Mouse (Mus musculus): ENCODE results near the gene Zdhhc11. TPM values are rescaled to one million over a fixed set of nuclear protein-coding genes. Genes with fewer than 3 reads are reported as not detected.
A peak's percentile ranks its signal among the peaks of the same experiment; 100 is the strongest.

Gene Zdhhc11
- total and polyA plus RNA-seq, 3 experiments: not detected

- peak; percentile 49; the same call in 1 of the 2 replicates for ATAC-seq (ENCODE audit: extremely low read depth, insufficient number of reproducible peaks, low FRiP score, poor library complexity, severe bottlenecking)
- no peaks in the 10 kb centered on the region for H3K4me1 ChIP-seq (ENCODE audit: insufficient read depth, low read depth, low read length)
- peak; percentile 49 for DNase-seq (ENCODE audit: low spot score)
- H3K36me3 ChIP-seq (replicated peaks): no peaks in the 10 kb centered on the region
- TF ChIP-seq POLR2AphosphoS5 (IDR thresholded peaks at IDR 0.05; ENCODE audit: insufficient replicate concordance, low read depth, low read length): no peak
- no peak for TF ChIP-seq GATA1 (IDR thresholded peaks at IDR 0.05; ENCODE audit: borderline replicate concordance, low read length)
- TF ChIP-seq TAL1 (conservative IDR thresholded peaks at IDR 0.05; ENCODE audit: low read depth, low read length): no peak
- peak; percentile 46; the same call in 1 of the 2 replicates for TF ChIP-seq CTCF (IDR thresholded peaks at IDR 0.05; ENCODE audit: low read depth, low read length)
- H3K4me3 ChIP-seq (ENCODE audit: low read depth, low read length): no peak overlapping the region
- H3K27me3 ChIP-seq (ENCODE audit: insufficient read depth, low read length): peaks cover 17% of the 10 kb centered on the region
- H3K9me3 ChIP-seq (replicated peaks): no peaks in the 10 kb centered on the region
Observed at GRCm38 (mm10) chr13:73970545-73971448, 7.1 kb downstream of the Zdhhc11 start.

- Histone ChIP-seq H3K4me1 (ENCODE audit: insufficient read depth, low read depth, low read length) (no peaks in the 10 kb centered on the region; the same call in 1 of the 2 replicates), H3K4me3 (ENCODE audit: low read depth, low read length) (no peak overlapping the region), H3K27me3 (ENCODE audit: insufficient read depth, low read length) (peaks cover 15% of the 10 kb centered on the region), H3K36me3 (replicated peaks) (no peaks in the 10 kb centered on the region), H3K9me3 (replicated peaks) (no peaks in the 10 kb centered on the region)
- DNase-seq (ENCODE audit: low spot score): no peak
- ATAC-seq (ENCODE audit: extremely low read depth, insufficient number of reproducible peaks, low FRiP score, poor library complexity, severe bottlenecking): no peak
- TF ChIP-seq GATA1 (IDR thresholded peaks at IDR 0.05; ENCODE audit: borderline replicate concordance, low read length): no peak
- no peak for TF ChIP-seq POLR2AphosphoS5 (IDR thresholded peaks at IDR 0.05; ENCODE audit: insufficient replicate concordance, low read depth, low read length)
- TF ChIP-seq GATA2 (IDR thresholded peaks at IDR 0.05; ENCODE audit: borderline replicate concordance, low read depth, low read length): no peak
- no peak for TF ChIP-seq CTCF (IDR thresholded peaks at IDR 0.05; ENCODE audit: low read depth, low read length)
- no peak for TF ChIP-seq TAL1 (conservative IDR thresholded peaks at IDR 0.05; ENCODE audit: low read depth, low read length)
Observed at GRCm38 (mm10) chr13:73974523-73974922, 10.9 kb downstream of the Zdhhc11 start.

DNA sequence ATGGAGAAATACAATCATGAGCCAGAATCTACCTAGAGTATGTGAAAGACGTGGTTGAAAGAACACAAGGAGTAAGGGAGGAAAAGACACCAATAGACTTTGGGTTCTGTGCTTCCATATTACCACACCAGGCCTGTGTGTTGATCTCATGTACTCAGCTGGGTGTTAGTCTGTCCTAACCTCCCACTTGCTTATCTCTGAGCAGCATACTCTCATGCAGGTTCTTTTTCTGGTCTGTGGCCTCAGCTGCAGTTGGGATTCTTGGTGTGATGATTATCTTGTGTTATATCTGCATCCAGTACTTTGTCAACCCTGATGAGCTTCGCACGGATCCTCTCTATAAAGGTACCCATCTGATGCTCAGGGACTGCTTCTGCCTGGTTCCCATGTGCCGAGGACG, 13.3 kb downstream of the Zdhhc11 start:
- Histone ChIP-seq H3K4me3 (ENCODE audit: low read depth, low read length) (no peak overlapping the region), H3K27me3 (ENCODE audit: insufficient read depth, low read length) (peaks cover 21% of the 10 kb centered on the region), H3K4me1 (ENCODE audit: insufficient read depth, low read depth, low read length) (no peaks in the 10 kb centered on the region; the same call in 1 of the 2 replicates), H3K9me3 (replicated peaks) (no peaks in the 10 kb centered on the region), H3K36me3 (replicated peaks) (no peaks in the 10 kb centered on the region)
- ATAC-seq (ENCODE audit: extremely low read depth, insufficient number of reproducible peaks, low FRiP score, poor library complexity, severe bottlenecking) (no peak), DNase-seq (ENCODE audit: low spot score) (no peak)
- no peak for TF ChIP-seq TAL1 (conservative IDR thresholded peaks at IDR 0.05; ENCODE audit: low read depth, low read length)
- no peak for TF ChIP-seq CTCF (IDR thresholded peaks at IDR 0.05; ENCODE audit: low read depth, low read length)
- TF ChIP-seq GATA2 (IDR thresholded peaks at IDR 0.05; ENCODE audit: borderline replicate concordance, low read depth, low read length): no peak
- TF ChIP-seq GATA1 (IDR thresholded peaks at IDR 0.05; ENCODE audit: borderline replicate concordance, low read length): no peak
- no peak for TF ChIP-seq POLR2AphosphoS5 (IDR thresholded peaks at IDR 0.05; ENCODE audit: insufficient replicate concordance, low read depth, low read length)

- TF ChIP-seq GATA2 (IDR thresholded peaks at IDR 0.05; ENCODE audit: borderline replicate concordance, low read depth, low read length) (no peak), GATA1 (IDR thresholded peaks at IDR 0.05; ENCODE audit: borderline replicate concordance, low read length) (no peak), CTCF (IDR thresholded peaks at IDR 0.05; ENCODE audit: low read depth, low read length) (no peak)
- no peaks in the 10 kb centered on the region for H3K36me3 ChIP-seq (replicated peaks)
- ATAC-seq (ENCODE audit: extremely low read depth, insufficient number of reproducible peaks, low FRiP score, poor library complexity, severe bottlenecking): no peak
Observed at GRCm38 (mm10) chr13:73990325-73990724, 26.7 kb downstream of the Zdhhc11 start.

DNA sequence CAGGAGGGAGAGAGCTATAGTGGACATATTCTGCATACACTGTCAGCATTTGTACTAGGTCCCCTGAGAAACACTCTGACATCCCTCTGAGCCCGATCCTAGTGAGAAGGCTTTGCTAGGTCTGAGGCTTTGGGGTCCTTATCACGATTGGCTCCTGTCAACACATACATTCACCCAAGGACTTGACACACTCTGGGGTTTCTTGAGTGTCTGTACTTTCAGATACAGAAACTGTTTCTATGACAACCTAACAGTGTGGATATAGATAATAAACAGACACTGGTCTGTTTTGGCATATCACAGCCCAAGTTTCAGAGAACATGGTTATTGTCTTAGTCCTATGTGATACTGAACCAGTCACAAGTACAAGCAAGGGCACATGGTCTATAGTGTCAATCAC, 27.1 kb downstream of the Zdhhc11 start:
- H3K9me3 ChIP-seq (replicated peaks): no peaks in the 10 kb centered on the region
- H3K4me1 ChIP-seq (ENCODE audit: insufficient read depth, low read depth, low read length): no peaks in the 10 kb centered on the region
- TF ChIP-seq TAL1 (conservative IDR thresholded peaks at IDR 0.05; ENCODE audit: low read depth, low read length): no peak
- TF ChIP-seq CTCF (IDR thresholded peaks at IDR 0.05; ENCODE audit: low read depth, low read length): no peak
- TF ChIP-seq GATA1 (IDR thresholded peaks at IDR 0.05; ENCODE audit: borderline replicate concordance, low read length): no peak
- TF ChIP-seq POLR2AphosphoS5 (IDR thresholded peaks at IDR 0.05; ENCODE audit: insufficient replicate concordance, low read depth, low read length): no peak
- TF ChIP-seq GATA2 (IDR thresholded peaks at IDR 0.05; ENCODE audit: borderline replicate concordance, low read depth, low read length): no peak
- ATAC-seq (ENCODE audit: extremely low read depth, insufficient number of reproducible peaks, low FRiP score, poor library complexity, severe bottlenecking): no peak
- no peaks in the 10 kb centered on the region for H3K36me3 ChIP-seq (replicated peaks)
- H3K4me3 ChIP-seq (ENCODE audit: low read depth, low read length): no peak overlapping the region
- H3K27me3 ChIP-seq (ENCODE audit: insufficient read depth, low read length): peaks cover 5% of the 10 kb centered on the region; the same call in 1 of the 2 replicates
- no peak for DNase-seq (ENCODE audit: low spot score)

More at GRCm38 (mm10) chr13:73990325-73990724, 26.7 kb downstream of the Zdhhc11 start:
- H3K4me3 ChIP-seq (ENCODE audit: low read depth, low read length): no peak overlapping the region
- peaks cover 5% of the 10 kb centered on the region; the same call in 1 of the 2 replicates for H3K27me3 ChIP-seq (ENCODE audit: insufficient read depth, low read length)
- no peaks in the 10 kb centered on the region for H3K9me3 ChIP-seq (replicated peaks)
- no peaks in the 10 kb centered on the region for H3K4me1 ChIP-seq (ENCODE audit: insufficient read depth, low read depth, low read length)
- no peak for DNase-seq (ENCODE audit: low spot score)

GRCm38 (mm10) chr13:73991267-73991666, 27.6 kb downstream of the Zdhhc11 start:
- Histone ChIP-seq H3K27me3 (ENCODE audit: insufficient read depth, low read length) (peaks cover 5% of the 10 kb centered on the region; the same call in 1 of the 2 replicates), H3K36me3 (replicated peaks) (no peaks in the 10 kb centered on the region), H3K4me1 (ENCODE audit: insufficient read depth, low read depth, low read length) (no peaks in the 10 kb centered on the region), H3K9me3 (replicated peaks) (no peaks in the 10 kb centered on the region), H3K4me3 (ENCODE audit: low read depth, low read length) (no peak overlapping the region)
- no peak for ATAC-seq (ENCODE audit: extremely low read depth, insufficient number of reproducible peaks, low FRiP score, poor library complexity, severe bottlenecking)
- TF ChIP-seq POLR2AphosphoS5 (IDR thresholded peaks at IDR 0.05; ENCODE audit: insufficient replicate concordance, low read depth, low read length) (no peak), GATA1 (IDR thresholded peaks at IDR 0.05; ENCODE audit: borderline replicate concordance, low read length) (no peak), GATA2 (IDR thresholded peaks at IDR 0.05; ENCODE audit: borderline replicate concordance, low read depth, low read length) (no peak), TAL1 (conservative IDR thresholded peaks at IDR 0.05; ENCODE audit: low read depth, low read length) (no peak), CTCF (IDR thresholded peaks at IDR 0.05; ENCODE audit: low read depth, low read length) (no peak)
- no peak for DNase-seq (ENCODE audit: low spot score)
